Mouse (Mus musculus) kidney, adult 2 months (tissue): Measurements from ENCODE around the gene Alg14. TPM values are rescaled to one million over a fixed set of nuclear protein-coding genes. Genes with fewer than 3 reads are reported as not detected.

Source experiments
- DNase-seq: peaks from one replicate; pipeline ENCODE4 v3.0.0; 2021
- H3K27ac ChIP-seq: fragments of 200-500 bp; 2 replicates; pipeline ENCODE4 v1.5.1; 2012; ENCODE audit warnings: low read depth, low read length, control low read depth, inconsistent platforms; ENCODE audit not compliant: insufficient read depth
- H3K27me3 ChIP-seq: fragments of 200-500 bp; replicated peaks from 2 replicates; pipeline ENCODE4 v1.6.1; 2012; ENCODE audit warnings: mild to moderate bottlenecking, moderate library complexity, low read length, inconsistent platforms; ENCODE audit not compliant: control insufficient read depth, insufficient read depth
- H3K36me3 ChIP-seq: fragments of 200-500 bp; 2 replicates; pipeline ENCODE4 v1.6.1; 2012; ENCODE audit warnings: mild to moderate bottlenecking, moderate library complexity, low read length, inconsistent platforms; ENCODE audit not compliant: control insufficient read depth, insufficient read depth
- H3K4me1 ChIP-seq: fragments of 200-500 bp; 2 replicates; pipeline ENCODE4 v1.6.1; 2011; ENCODE audit warnings: low read length; ENCODE audit not compliant: control insufficient read depth, insufficient read depth
- H3K4me3 ChIP-seq: fragments of 200-500 bp; 2 replicates; pipeline ENCODE4 v1.5.1; 2011; ENCODE audit warnings: mild to moderate bottlenecking, low read depth, low read length, control low read depth; ENCODE audit not compliant: insufficient read depth
- CTCF ChIP-seq: fragments of 200-500 bp; conservative IDR thresholded peaks from 2 replicates; pipeline ENCODE4 v1.5.1; 2011; ENCODE audit warnings: low read depth, mild to moderate bottlenecking, control low read depth, low read length, moderate library complexity, mixed read lengths; ENCODE audit not compliant: insufficient read depth, insufficient read length
- POLR2A ChIP-seq: fragments of 200-500 bp; IDR thresholded peaks from one replicate; pipeline ENCODE4 v1.6.1; 2011; ENCODE audit warnings: low read depth, low read length, control low read depth
- WGBS: fragments of 180-500 bp; shearing (Covaris S2); methylation state at CpG from one replicate; pipeline ENCODE4 v1.1.7; 2018; 5-methylcytosine and 5-hydroxymethylcytosine counted together
- polyA plus RNA-seq: library from polyadenylated mRNA; depleted of rRNA; stranded (reverse); fragments of >200 nt; gene quantifications from 2 replicates; pipeline ENCODE4 v1.2.3, GENCODE M21; 2012

Alg14 gene
- polyA plus RNA-seq, 1 experiment: 22.9 TPM

GRCm38 (mm10) chr3:121256131-121256530, 35.4 kb upstream of the Alg14 start:
- WGBS: 92% methylated on average over 8 of the region's 8 CpGs
- Histone ChIP-seq H3K27ac (no peak overlapping the region), H3K4me1 (no peaks in the 10 kb centered on the region), H3K36me3 (no peaks in the 10 kb centered on the region), H3K27me3 (no peaks in the 10 kb centered on the region), H3K4me3 (no peak overlapping the region)
- DNase-seq: no peak
- TF ChIP-seq CTCF: no peak
- no peak for TF ChIP-seq POLR2A

DNA sequence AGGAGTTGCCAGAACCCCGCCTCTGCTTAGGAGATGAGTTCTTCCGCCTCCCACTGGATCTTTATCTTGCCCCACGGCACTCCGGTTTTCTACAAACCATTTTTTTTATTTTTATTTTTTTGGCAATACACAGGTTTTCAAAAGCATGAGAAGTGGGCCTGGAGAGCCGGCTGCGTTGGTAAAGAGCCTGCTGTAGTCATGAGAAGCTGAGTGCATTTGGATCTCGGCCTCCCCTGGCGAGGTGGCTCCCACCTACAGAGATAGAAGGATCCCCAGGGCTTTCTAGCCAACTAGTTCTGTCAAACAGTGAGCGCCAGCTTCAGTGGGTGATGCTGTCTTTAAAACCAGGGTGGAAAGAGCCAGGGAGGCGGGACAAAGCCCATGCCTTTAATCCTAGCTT, 34.2 kb upstream of the Alg14 start:
- WGBS: 96% methylated on average over 10 of the region's 10 CpGs
- no peak for TF ChIP-seq CTCF
- no peak for TF ChIP-seq POLR2A
- Histone ChIP-seq H3K36me3 (no peaks in the 10 kb centered on the region), H3K4me1 (no peaks in the 10 kb centered on the region; the same call in 1 of the 2 replicates), H3K27me3 (no peaks in the 10 kb centered on the region), H3K4me3 (no peak overlapping the region), H3K27ac (no peak overlapping the region)
- no peak for DNase-seq

- TF ChIP-seq CTCF (no peak), POLR2A (no peak)
- Histone ChIP-seq H3K4me3 (no peak overlapping the region), H3K4me1 (peaks cover 5% of the 10 kb centered on the region; the same call in 1 of the 2 replicates), H3K36me3 (no peaks in the 10 kb centered on the region), H3K27me3 (no peaks in the 10 kb centered on the region), H3K27ac (no peak overlapping the region)
- peak; percentile 40 for DNase-seq
- WGBS: 32% methylated on average over 20 of the region's 20 CpGs
Observed at GRCm38 (mm10) chr3:121258521-121259478, 32.8 kb upstream of the Alg14 start.

DNA sequence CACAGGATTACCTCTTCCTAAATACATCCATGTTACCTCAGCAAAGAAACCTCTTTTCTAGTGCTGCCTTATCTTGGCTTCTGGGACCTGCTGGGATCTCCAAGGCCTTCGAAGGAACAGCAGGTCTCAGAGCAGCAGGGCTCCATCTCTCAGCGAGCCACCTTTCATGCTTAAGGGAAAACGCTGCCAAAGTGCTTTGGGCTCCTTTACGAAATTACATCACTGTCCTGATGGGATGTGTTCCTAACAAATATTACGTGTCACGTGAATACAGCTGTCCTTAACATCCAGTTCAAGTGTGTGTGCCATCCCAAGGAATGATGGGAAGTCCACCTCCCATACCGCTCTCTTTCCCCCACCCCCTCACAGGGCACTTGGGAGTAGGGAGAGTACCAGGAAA, 31.5 kb upstream of the Alg14 start:
- H3K4me3 ChIP-seq: no peak overlapping the region
- TF ChIP-seq CTCF (no peak), POLR2A (no peak)
- 94% methylated on average over 7 of the region's 7 CpGs for WGBS
- peaks cover 5% of the 10 kb centered on the region; the same call in 1 of the 2 replicates for H3K4me1 ChIP-seq
- no peak for DNase-seq
- H3K27ac ChIP-seq: no peak overlapping the region
- H3K27me3 ChIP-seq: no peaks in the 10 kb centered on the region
- no peaks in the 10 kb centered on the region for H3K36me3 ChIP-seq

GRCm38 (mm10) chr3:121260831-121261230, 30.7 kb upstream of the Alg14 start:
- H3K36me3 ChIP-seq: no peaks in the 10 kb centered on the region

GRCm38 (mm10) chr3:121261251-121261650, 30.3 kb upstream of the Alg14 start:
- Histone ChIP-seq H3K4me3 (no peak overlapping the region), H3K4me1 (peaks cover 5% of the 10 kb centered on the region; the same call in 1 of the 2 replicates), H3K36me3 (no peaks in the 10 kb centered on the region), H3K27me3 (no peaks in the 10 kb centered on the region), H3K27ac (no peak overlapping the region)
- DNase-seq: no peak
- WGBS: 93% methylated on average over 7 of the region's 7 CpGs
- TF ChIP-seq POLR2A (no peak), CTCF (no peak)

More at GRCm38 (mm10) chr3:121260831-121261230, 30.7 kb upstream of the Alg14 start:
- Histone ChIP-seq H3K4me3 (no peak overlapping the region), H3K4me1 (peaks cover 5% of the 10 kb centered on the region; the same call in 1 of the 2 replicates), H3K27me3 (no peaks in the 10 kb centered on the region), H3K27ac (no peak overlapping the region)
- TF ChIP-seq CTCF (no peak), POLR2A (no peak)
- no peak for DNase-seq
- WGBS: 86% methylated on average over 1 of the region's 1 CpGs

DNA sequence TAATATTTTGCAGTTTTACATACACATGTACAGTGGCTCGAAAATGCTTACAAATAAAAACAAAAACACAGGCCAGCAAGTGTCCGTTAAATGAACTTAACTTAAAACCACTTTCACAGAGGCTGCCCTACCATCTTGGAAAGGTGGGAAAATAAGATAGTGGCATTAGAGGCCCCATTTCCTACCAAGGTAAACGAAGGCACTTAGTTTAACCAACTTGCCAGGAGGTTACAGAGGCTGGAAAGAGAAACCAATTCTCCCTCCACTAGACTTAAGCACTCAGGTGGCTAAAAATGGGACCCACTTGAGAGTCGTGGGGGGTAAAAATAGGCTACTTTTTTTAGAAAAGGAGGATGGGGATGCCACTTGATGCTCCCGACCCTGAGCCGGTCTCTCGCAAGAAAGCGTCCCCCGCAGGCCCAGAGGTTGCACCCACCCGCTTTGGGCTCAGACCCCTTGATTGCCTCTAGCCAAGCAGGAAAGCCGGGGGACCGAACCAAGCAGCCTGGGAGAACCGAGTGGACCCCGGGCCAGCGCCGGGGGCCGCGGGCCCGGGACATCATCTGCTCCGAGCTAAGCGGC, 29.5 kb upstream of the Alg14 start:
- Histone ChIP-seq H3K27ac (peak overlapping the region; percentile 87; the same call in 1 of the 2 replicates), H3K4me3 (peak overlapping the region; percentile 68), H3K27me3 (no peaks in the 10 kb centered on the region), H3K36me3 (no peaks in the 10 kb centered on the region), H3K4me1 (peaks cover 5% of the 10 kb centered on the region; the same call in 1 of the 2 replicates)
- no peak for DNase-seq
- TF ChIP-seq CTCF (no peak), POLR2A (no peak)
- WGBS: 18% methylated on average over 21 of the region's 21 CpGs
